Mouse (Mus musculus) layer of hippocampus, adult 9-11 months (tissue): Measurements from ENCODE around the gene Bgn.

ENCODE experiments used
- DNase-seq: peaks from one replicate; pipeline ENCODE4 v3.0.0; 2022

Bgn gene

DNA sequence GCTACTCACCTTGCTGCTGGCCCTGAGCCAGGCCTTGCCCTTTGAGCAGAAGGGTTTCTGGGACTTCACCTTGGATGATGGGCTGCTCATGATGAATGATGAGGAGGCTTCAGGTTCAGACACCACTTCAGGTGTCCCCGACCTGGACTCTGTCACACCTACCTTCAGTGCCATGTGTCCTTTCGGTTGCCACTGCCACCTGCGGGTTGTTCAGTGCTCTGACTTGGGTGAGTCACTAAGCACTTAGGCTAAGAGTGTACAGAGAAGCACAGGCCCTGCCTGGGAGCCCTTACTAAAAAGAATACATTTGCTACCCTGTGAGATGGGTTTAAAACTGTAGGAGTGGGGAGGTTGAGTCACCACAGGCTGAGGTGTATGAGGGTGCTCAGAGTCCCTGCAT, 7.4 kb downstream of the Bgn start:
- DNase-seq: no peak

GRCm38 (mm10) chrX:73493567-73493966, 10.2 kb downstream of the Bgn start:
- peak; percentile 62 for DNase-seq

- DNase-seq: no peak
These were observed 13.3 kb downstream of the Bgn start for GRCm38 (mm10) chrX:73496746-73497145.

DNA sequence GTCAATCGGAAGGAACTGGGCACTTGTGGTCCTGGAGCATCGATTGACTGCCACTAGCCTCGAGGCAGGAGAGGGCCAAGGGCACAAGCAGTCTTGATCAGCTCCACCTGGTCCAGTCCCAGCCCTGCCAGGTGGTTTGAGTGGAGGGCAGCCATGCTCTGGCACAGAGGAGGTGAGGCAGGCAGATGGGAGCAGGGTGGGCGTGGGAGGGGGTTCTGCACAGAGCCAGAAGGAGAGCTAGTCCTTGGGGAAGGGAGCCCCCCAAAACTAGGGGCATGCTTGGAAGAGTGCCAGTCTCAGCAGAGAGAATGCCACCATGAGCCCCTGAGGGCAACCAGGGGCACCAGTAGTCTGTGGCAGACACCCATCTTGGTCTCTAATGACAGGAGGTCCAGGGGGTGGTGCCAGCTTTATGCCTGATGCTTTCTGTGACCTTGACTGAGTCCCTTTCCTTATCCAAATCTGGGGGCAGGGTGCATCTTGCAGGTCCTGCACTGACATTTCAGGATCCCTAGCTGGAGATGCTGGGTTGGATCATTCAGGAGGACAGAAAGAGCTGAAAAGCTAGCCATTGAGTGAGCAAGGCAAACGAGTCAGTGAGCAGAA, 21.8 kb downstream of the Bgn start:
- DNase-seq: no peak

- no peak for DNase-seq
These were observed 23.2 kb downstream of the Bgn start for GRCm38 (mm10) chrX:73506577-73506976.

GRCm38 (mm10) chrX:73509209-73509608, 25.8 kb downstream of the Bgn start:
- no peak for DNase-seq

DNA sequence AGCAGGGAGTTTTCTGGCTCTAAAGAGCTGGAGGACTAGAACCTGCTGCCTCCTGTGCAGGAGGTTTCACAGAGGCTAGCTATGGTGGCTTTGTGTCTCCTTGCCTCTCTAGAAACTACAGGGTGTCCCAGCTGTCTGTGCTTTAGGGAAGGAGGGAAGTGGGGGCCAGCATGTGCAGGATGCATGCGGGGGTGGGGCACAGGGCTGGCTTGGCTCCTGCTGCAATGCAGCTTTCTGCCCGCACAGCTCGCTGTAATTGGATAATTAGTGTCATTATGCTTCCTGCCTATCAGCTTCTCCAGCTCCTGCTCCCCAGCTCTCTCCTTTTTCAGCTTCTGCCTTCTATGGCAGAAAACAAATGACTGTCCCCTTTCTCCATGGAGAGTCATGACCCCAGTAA, 29.5 kb downstream of the Bgn start:
- DNase-seq: peak; percentile 81

DNA sequence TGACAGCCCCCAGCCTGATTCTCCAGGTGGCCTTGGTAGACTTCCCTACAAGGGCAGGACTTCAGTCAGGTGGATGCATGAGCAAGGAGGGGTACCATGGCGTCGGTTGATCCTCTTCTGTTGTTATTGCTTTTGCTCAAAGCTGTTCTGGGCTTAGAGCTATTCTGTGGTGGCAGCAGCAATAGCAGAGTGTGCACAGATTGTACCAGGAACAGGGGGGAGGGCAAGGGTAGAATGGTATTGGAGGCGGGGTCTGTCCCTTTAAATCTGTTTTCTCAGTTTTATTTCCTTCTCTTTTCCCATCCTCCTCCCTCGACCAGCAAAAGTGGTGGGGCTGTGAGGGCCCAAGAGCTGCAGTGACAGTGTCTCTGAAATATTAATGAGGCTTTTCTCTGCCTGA, 33.2 kb downstream of the Bgn start:
- DNase-seq: peak; percentile 49

- DNase-seq: no peak
These were observed 33.7 kb downstream of the Bgn start for GRCm38 (mm10) chrX:73517060-73517600.

DNA sequence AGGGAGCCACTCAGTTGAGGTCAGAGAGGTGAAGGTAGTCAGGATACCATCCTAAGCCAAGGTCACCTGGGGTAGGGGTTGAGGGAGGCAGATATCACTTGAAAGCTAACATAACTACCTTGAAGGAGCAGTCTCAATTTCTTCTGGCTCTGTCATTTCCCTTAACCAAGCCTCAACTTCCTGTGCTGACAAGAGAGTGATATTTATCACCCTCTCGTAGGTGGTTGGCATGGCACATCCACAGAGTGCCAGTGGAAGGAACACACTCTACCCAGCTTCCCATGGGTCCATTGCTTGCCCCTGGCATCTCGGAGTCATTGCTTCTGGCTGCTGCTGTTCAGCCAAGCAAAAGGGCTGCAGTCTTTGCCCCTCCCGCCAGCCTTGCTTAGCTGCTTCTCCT, 37.3 kb downstream of the Bgn start:
- no peak for DNase-seq

- DNase-seq: peak; percentile 47
These were observed 41.2 kb downstream of the Bgn start for GRCm38 (mm10) chrX:73524318-73525222.

DNA sequence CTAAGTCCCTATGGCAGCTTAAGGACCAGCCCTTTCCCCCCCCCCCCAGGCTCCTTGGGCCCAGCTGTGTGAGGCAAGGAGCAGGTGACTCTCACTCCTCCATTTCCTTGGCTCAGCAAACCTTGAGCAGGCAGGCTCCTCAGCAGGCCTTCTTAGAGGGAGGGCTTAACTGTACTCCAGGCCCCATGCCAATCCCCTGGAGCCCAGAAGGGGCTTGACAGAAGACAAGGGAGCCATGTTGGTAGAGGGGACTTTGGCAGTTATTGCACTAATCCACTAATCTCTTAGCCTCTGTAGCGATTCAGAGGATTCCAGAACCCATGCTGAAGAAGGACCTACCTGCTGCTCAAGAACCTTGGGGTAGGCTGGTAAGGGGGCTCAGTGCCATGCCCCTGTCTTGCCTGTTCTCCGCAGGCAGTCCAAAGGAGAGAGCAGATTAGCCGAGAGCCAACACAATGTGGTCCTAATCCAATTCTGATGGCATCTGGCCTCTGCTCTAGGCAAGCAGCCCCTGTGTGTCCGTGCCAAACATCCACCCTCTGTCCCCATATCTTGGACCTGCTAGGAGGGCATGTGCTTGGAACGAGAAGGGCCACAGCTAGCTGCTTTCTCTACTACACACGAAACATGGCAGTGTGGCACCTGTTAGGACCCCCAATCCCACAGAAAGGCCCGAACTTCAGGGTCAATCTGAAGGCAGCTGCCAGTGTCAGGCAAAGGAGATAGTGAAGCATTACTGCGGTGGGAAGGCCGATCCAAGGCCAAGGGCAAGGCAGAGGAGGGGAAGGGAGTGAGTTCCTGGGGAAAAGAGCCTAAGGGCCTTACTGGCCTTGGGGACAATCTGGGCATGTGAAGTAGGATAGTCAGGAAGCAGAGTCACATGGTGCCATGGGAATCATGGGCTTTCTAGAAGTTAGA, 42.1 kb downstream of the Bgn start:
- no peak for DNase-seq

GRCm38 (mm10) chrX:73526410-73526887, 43.0 kb downstream of the Bgn start:
- no peak for DNase-seq

- no peak for DNase-seq
These were observed 54.5 kb downstream of the Bgn start for GRCm38 (mm10) chrX:73537875-73538274.

GRCm38 (mm10) chrX:73543340-73543739, 59.9 kb downstream of the Bgn start:
- DNase-seq: no peak
